Mouse (Mus musculus) lung, adult 2 months (tissue): ENCODE data around the gene Tmcc1.

ENCODE experiments used
- CTCF ChIP-seq: fragments of 200-500 bp; IDR thresholded peaks from 2 replicates; pipeline ENCODE4 v1.5.1; 2011; ENCODE audit warnings: mild to moderate bottlenecking, low read length, control low read depth; ENCODE audit not compliant: insufficient read depth
- POLR2A ChIP-seq: fragments of 200-500 bp; IDR thresholded peaks from 2 replicates; pipeline ENCODE4 v1.6.1; 2011; ENCODE audit warnings: low read depth, mild to moderate bottlenecking, control low read depth, low read length, borderline replicate concordance; ENCODE audit errors: extremely low read depth

DNA sequence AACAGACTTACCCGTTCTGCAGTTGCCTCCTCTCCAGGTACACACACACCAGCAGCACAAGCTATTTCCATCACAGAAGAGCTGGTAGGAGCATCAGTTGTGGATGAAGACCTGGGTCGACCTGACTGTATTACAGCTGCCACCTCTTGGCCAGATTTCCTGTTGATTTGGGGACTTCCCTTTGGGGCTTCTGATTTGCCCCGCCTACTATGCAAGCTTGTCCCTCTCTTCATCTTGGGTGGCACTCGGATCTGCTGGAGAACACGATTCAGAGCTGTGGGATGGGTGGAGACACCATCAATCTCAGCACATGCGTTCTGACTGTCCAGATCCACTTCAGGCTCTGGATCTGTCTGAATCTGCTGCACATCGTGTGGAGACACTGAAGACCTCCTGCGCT is 59.5 kb downstream of the Tmcc1 start:
- TF ChIP-seq CTCF (no peak), POLR2A (no peak)
